Mouse (Mus musculus): ENCODE measurements at regions not wholly inside any gene's neighbourhood (a gene's known extent, or its start where the extent isn't known, plus 50 kb on each side); places are given as distances from the start of the nearest gene placed in this dataset.

DNA sequence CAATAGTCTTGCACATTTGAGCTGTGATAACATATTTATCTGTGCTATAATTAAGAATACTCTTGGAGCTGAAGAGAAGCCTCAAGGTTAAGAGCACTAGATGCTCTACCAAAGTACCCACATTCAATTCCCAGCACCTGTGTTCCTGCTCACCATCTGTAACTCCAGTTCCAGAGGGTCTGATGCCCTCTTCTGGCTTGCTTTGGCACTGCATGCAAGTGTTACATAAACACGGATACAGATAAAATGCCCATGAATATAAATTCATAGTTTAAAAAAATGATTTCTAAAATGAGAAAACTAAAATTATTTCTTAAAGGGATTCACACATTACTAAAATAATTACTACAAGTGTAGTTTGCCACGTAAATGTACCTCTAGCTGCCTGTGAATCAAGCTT, 364.3 kb downstream of the Tox3 start:
- no peak for TF ChIP-seq GATA4 (IDR thresholded peaks at IDR 0.05; ENCODE audit: insufficient replicate concordance, low read length)

DNA sequence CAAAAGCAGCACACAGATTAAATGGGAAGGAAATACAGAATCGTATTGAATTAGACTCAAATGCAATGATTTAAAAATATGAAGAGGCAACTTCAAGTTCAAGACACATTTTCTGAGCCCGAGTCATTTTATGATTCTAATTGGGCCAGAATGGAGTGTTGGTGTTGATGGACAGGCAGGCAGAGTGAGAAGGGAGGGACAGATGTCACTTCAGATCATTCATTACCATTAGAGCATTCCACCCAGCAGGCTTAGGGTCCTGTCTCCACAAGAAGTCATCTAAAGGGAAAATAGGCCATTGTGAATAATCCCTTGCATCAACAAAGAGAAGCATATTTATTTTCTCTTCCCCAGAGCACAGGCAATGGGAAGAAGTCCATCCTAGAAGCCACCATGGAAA, 365.6 kb downstream of the Tox3 start:
- no peak for TF ChIP-seq GATA4 (IDR thresholded peaks at IDR 0.05; ENCODE audit: insufficient replicate concordance, low read length)

DNA sequence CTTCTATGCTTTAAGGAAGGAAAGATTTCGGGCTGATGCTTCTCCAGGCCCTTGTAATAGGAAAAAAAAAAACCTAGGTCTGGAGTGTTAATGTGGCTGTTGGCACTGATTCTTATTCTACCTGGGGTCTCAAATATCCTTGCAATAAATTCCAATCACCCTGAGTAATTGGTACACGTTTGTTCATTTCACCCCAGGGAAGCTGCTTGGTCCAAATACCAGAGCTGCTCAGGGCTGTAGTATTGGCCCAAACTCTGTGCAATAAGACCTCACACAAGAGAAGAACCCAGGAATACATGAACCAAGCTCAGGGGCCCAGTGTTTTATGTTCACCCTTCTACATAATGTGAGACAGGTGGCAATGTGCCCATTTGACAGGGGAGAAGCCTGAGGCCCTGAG, 366.8 kb downstream of the Tox3 start:
- no peak for TF ChIP-seq GATA4 (IDR thresholded peaks at IDR 0.05; ENCODE audit: insufficient replicate concordance, low read length)

DNA sequence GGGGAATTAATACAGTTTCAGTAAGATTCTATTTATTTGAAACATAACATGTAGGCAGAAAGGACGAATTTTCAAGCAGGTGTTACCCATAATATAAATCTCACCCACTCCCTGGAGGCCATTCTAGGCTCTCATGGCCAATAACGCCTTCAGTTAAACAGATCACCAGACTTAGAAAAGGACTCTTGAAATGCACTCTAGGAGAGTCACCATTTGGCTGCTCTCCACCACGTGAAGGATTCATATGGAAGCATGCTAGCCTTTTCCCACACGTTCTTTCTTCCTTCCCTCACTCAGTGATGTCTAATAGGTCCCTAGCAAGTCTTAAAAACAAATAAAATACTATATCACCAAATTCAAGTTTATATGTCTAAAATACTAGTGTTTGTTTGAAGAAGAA, 367.7 kb downstream of the Tox3 start:
- no peak for TF ChIP-seq GATA4 (IDR thresholded peaks at IDR 0.05; ENCODE audit: insufficient replicate concordance, low read length)

DNA sequence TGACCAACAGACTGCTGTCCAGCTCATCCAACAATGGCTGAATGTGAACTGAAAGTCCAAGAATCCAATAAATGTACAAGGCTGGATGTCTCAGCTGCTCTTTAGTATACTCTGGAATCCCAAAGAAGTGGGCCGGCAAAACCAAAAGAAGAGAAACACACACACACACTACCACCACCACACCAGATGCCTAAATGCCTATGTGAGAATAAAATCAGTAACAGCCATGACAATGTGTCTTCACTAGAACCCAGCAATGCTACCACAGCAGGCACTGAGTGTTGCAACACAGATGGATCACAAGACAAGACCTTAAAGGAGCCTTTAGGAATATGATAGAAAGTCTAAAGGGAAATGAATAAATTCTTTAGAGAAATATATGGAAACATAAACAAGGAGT, 385.3 kb downstream of the Tox3 start:
- no peak for TF ChIP-seq GATA4 (IDR thresholded peaks at IDR 0.05; ENCODE audit: insufficient replicate concordance, low read length)

DNA sequence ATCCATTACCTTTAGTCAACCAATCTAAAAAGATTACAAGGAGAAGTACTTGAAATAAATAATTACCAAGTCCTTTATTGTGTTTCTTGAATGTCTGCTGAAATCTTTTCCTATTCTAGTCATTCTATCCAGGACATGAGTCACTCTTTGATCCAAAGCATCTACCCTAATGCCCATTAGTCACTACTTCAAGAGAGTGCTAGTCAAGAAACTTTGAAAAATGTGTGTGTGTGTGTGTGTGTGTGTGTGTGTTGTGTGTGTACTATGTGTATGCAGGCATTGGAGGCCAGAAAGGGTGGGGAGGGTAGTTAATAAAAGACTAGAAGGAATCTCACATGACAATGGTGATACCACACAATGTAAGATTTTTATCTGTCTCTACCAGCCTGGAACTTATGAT, 390.7 kb downstream of the Tox3 start:
- TF ChIP-seq GATA4 (IDR thresholded peaks at IDR 0.05; ENCODE audit: insufficient replicate concordance, low read length), result no peak

DNA sequence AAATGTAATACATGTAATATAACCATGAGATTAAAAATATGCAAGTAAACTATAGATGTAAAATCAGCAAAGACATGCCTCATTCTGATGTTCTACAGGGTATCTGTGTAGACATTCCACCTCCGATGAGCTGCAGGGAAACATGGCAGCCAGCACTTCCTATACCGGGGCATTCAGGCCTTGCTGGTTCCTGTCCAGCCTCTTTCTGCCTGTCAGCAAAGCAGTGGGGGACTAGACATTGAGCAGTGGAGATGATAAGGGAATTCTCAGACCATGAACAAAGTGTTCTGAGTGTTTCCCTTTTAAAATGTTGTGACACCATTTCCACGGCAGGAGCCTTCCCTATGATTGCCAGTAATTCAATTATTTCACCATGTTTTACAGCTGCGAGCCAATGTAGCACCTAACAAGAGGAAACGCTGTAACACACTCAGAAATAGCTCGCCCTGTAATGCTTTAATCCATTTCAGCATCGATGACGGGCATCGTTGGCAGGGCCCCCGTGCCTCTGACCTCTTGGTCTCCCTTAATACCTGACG, 391.6 kb downstream of the Tox3 start:
- no peak for TF ChIP-seq GATA4 (IDR thresholded peaks at IDR 0.05; ENCODE audit: insufficient replicate concordance, low read length)

DNA sequence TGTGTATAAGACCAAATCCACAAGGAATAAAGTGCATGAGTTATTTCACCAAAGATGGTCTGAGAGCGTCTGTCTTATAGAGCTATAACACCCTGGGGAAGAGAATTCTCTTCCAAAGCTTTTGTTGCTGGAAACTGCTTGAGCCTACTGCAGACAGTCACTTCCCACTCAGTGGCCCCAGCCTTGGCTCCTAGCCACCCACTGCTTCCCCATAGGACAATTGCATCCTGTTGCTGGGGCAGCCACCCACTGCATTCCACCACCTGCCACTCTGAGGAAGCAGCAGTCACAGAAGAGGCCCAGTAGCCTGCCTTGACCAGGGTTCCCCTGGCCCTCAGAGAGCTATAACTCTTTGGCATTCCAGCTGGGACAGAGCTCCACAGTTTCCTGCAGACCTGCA, 409.3 kb downstream of the Tox3 start:
- no peak for TF ChIP-seq GATA4 (IDR thresholded peaks at IDR 0.05; ENCODE audit: insufficient replicate concordance, low read length)

DNA sequence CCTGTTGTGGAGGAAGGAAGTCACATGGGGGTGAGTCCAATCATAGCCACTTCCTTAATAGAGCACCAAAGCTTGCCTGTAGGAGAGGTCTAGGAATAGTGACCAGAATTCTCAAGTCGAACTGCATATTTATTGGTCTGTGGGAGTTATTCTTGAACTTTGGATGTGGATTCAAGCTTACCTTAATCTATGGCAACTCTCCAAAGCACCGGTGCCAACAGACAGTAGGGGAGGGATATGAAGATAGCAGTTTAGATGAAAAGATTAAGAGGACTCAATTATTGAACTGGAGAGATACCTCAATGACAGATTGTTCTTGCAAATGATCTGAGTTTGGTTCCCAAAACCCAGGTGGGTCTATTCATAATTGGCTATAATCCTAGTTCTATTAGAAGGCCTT, 413.6 kb downstream of the Tox3 start:
- no peak for TF ChIP-seq GATA4 (IDR thresholded peaks at IDR 0.05; ENCODE audit: insufficient replicate concordance, low read length)

DNA sequence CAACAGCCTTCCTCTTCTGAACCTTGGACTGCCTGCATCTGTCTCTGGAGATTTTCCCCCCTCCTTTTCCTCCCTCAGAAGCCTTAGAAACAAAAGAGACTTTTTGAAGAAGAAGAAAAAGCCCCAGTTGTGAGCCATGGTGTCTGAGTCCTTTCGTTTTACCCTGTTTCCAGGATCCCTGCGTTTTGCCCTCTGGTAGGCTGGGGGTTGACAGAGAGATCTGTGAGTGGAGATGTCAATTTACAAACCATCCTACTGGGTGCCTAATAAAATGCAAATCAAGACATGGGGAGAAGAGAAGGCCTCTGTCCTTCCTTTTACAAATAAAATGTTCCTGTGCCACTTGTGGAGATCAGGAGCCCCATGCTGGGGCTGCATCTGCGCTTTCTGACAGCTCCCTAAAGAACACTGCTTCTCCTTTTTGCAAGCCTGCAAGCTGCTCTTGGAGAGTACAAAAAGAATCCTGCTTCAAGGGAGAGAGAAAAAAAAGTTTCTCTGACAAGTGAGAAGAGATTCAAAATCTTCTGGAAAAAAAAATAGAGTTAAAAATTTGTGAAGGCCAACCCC, 421.4 kb downstream of the Tox3 start:
- no peak for TF ChIP-seq GATA4 (IDR thresholded peaks at IDR 0.05; ENCODE audit: insufficient replicate concordance, low read length)

DNA sequence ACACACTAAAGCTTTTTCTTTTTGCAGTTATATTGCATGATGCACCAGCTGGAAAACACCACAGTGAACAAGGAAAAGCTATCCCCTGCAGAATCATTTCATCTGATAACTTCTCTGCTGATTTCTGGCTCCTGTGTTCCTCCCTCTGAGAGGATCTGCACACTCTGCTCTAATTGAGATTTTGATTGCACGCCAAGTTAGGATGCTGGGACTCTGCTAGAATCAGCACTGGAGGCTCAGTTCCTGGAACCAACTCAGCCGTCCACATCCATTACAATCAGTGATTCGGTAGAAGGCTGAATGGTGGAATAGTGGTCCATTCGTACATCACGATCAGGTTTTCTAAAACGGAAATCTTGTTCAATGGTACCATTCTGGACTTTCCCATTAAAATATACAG, 434.1 kb downstream of the Tox3 start:
- no peak for TF ChIP-seq GATA4 (IDR thresholded peaks at IDR 0.05; ENCODE audit: insufficient replicate concordance, low read length)

DNA sequence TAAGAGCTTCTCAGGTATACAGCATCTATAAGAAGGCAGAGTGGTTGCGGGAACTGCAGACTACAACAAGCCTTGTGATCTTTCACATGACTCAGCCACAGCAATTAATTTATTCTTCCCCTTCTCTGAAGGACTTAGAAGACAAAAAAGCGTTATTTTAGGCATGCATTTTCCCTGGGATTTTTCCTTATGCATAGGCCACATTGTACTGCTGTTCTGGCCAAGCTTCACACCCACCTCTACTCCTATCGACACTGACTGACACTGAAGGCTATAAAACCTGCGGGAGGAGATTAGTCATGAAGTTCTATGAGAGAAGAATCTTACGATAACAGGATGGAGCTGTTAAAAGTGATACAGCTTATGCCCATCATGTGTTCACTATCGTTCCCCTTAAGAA, 441.9 kb downstream of the Tox3 start:
- TF ChIP-seq GATA4 (IDR thresholded peaks at IDR 0.05; ENCODE audit: insufficient replicate concordance, low read length), result no peak

DNA sequence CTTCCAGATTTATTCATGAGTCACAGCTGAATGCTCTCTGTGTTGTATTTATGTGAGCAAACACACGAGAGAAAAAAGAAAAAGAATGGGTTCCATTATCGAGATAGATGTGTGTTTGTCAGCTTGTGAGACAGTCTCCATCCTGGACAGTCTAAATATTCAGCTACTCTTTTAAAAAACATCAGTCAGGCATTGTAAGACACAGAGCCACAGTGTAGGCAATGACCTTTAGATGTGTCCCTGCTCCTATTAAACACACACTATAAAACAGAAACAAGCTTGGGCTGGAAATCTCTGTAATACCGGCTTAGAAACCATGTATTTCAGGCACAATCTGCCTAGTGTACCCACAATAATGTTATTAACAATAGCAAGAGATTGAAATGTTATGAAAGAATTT, 442.6 kb downstream of the Tox3 start:
- no peak for TF ChIP-seq GATA4 (IDR thresholded peaks at IDR 0.05; ENCODE audit: insufficient replicate concordance, low read length)

DNA sequence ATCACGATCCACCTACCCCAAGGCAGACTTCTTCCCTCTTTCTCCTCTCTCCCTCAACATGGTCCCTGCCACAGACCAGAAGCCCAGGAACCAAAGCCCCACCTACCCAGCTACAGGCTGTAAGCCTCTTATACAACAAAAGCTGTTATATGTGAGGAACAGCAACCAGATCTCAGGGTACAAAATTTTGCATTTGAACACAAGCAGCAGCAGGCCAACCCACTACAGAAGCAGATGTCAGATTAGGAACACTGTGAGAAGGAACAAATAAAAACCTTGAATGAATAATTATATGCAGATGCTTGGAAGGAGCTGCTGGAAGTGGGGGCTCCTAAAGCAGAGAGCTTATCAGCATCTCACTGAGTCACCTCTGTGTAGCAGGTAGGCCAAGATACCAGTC, 444.8 kb downstream of the Tox3 start:
- no peak for TF ChIP-seq GATA4 (IDR thresholded peaks at IDR 0.05; ENCODE audit: insufficient replicate concordance, low read length)

DNA sequence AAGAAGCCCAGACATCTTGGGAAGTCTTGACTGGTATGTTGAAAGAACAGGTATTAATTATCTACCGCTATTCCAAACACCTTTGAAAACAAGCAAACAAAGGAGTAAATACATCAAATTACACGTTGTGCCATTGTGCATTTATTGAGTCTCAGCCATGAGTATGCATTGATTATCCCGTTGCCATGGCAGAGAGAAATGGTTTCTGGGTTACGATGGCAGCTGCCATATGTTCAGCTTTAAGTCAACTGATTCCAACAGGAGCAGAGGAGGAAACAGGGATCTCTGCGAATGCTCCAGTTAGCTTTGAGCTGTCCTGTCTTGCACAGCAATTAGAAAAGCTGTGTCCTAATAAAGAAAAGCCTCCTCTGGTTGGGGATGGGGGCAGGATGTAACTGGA, 475.4 kb downstream of the Tox3 start:
- no peak for TF ChIP-seq GATA4 (IDR thresholded peaks at IDR 0.05; ENCODE audit: insufficient replicate concordance, low read length)

DNA sequence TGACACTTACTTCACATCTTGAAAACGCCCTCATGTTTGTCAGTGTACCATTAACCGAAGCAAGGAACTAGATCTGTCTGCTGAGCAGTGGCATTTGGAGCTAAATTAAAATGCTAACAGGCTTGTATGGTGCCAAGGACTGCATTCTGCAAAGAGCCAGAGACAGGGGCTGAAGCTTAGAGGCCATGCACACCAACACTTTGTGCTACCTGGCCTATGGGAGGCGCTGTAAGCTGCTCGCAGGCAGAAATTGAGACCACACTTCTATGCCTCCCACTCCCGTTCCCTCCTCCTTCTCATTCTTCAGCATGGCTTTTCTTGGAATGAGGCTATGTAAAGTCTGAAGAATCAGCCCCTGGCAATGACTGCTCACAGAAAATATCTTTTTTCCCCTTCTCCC, 476.2 kb downstream of the Tox3 start:
- no peak for TF ChIP-seq GATA4 (IDR thresholded peaks at IDR 0.05; ENCODE audit: insufficient replicate concordance, low read length)

DNA sequence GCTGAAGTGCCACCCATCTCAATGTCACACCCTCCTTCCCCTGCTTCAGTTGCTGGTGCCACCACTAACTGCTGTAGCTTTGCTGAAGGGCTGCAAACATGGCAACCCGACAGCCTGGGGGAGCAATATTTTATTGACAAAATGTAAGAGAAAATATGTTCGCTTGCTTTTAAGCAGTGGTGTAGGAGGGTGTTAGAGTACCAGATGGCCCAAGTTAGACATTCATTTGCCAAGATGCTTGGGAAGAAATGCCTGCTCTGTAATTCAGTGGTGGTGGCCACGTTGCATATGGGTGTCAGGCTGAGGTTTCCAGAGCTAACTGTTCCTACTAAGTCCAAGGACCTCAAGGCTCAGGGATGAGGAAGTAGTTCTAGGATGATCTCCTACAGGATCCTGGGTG, 488.3 kb downstream of the Tox3 start:
- TF ChIP-seq GATA4 (IDR thresholded peaks at IDR 0.05; ENCODE audit: insufficient replicate concordance, low read length), result no peak

All from liver, adult (tissue).